ENCODE assay signal across 31 mouse cellular contexts in genomic region chr15:38588268-38588667, GRCm38 (mm10).
"Had no signal": no experiment of that assay in that cellular context is flagged by ENCODE, and none has a peak within 500 bp of the region (broad histone marks: within the 10 kb centered on the region; RNA-seq: fewer than 3 reads in every experiment).

No protein-coding gene starts in this region.

- H3K27me3 ChIP-seq: limb, embryonic 12.5 days; limb, embryonic 13.5 days; limb, embryonic 15.5 days; lung, embryonic 15.5 days; midbrain, embryonic 12.5 days; midbrain, embryonic 13.5 days; midbrain, embryonic 15.5 days had no signal

- ATAC-seq: liver, embryonic 12.5 days; liver, postnatal 0 days; lung, postnatal 0 days; midbrain, embryonic 13.5 days; midbrain, embryonic 15.5 days; midbrain, embryonic 16.5 days had no signal

- H3K27ac ChIP-seq: limb, embryonic 10.5 days; limb, embryonic 12.5 days; limb, embryonic 13.5 days; limb, embryonic 15.5 days; liver, embryonic 12.5 days; liver, embryonic 13.5 days; liver, embryonic 14.5 days; liver, embryonic 15.5 days; lung, embryonic 15.5 days; macrophage; midbrain, embryonic 10.5 days; midbrain, embryonic 12.5 days; midbrain, embryonic 13.5 days; midbrain, embryonic 15.5 days had no signal

- H3K9me3 ChIP-seq: limb, embryonic 10.5 days; limb, embryonic 12.5 days; limb, embryonic 13.5 days; limb, embryonic 15.5 days; liver, embryonic 12.5 days; liver, embryonic 13.5 days; liver, embryonic 15.5 days; lung, embryonic 15.5 days; midbrain, embryonic 10.5 days; midbrain, embryonic 12.5 days; midbrain, embryonic 13.5 days; midbrain, embryonic 15.5 days had no signal

- H3K4me2 ChIP-seq: limb, embryonic 12.5 days; limb, embryonic 13.5 days; limb, embryonic 15.5 days; liver, embryonic 11.5 days; liver, embryonic 12.5 days; liver, embryonic 13.5 days; liver, embryonic 15.5 days; lung, embryonic 14.5 days; lung, embryonic 15.5 days; midbrain, embryonic 11.5 days; midbrain, embryonic 12.5 days; midbrain, embryonic 13.5 days; midbrain, embryonic 15.5 days had no signal

- H3K9ac ChIP-seq: limb, embryonic 12.5 days; limb, embryonic 13.5 days; limb, embryonic 15.5 days; liver, embryonic 12.5 days; liver, embryonic 13.5 days; liver, embryonic 14.5 days; liver, embryonic 15.5 days; liver, postnatal 0 days; lung, embryonic 14.5 days; lung, embryonic 15.5 days; midbrain, embryonic 12.5 days; midbrain, embryonic 13.5 days; midbrain, embryonic 15.5 days had no signal

- DNase-seq: left cerebral cortex, postnatal 4 days; liver; liver, embryonic 13.5 days; liver, postnatal 0 days; lung, adult 18-20 months; lung, adult 2 months; lung, embryonic 14.5 days; lung, postnatal 10 days; lung, postnatal 14 days; lung, postnatal 36 days; lung, postnatal 4 days; midbrain, embryonic 14.5 days had no signal

- H3K36me3 ChIP-seq: limb, embryonic 10.5 days; limb, embryonic 12.5 days; limb, embryonic 13.5 days; limb, embryonic 15.5 days; liver, embryonic 12.5 days; liver, embryonic 13.5 days; liver, embryonic 15.5 days; lung, embryonic 15.5 days; midbrain, embryonic 10.5 days; midbrain, embryonic 12.5 days; midbrain, embryonic 13.5 days; midbrain, embryonic 15.5 days had no signal

- H3K4me1 ChIP-seq: limb, embryonic 12.5 days; limb, embryonic 13.5 days; limb, embryonic 15.5 days; liver, embryonic 12.5 days; liver, embryonic 13.5 days; liver, embryonic 15.5 days; megakaryocyte, embryonic 14.5 days; midbrain, embryonic 13.5 days; midbrain, embryonic 15.5 days had no signal

- H3K4me3 ChIP-seq: limb, embryonic 10.5 days; limb, embryonic 12.5 days; limb, embryonic 13.5 days; limb, embryonic 15.5 days; liver, embryonic 12.5 days; liver, embryonic 13.5 days; liver, embryonic 15.5 days; lung, embryonic 15.5 days; megakaryocyte, embryonic 14.5 days; midbrain, embryonic 10.5 days; midbrain, embryonic 12.5 days; midbrain, embryonic 13.5 days; midbrain, embryonic 15.5 days; myocyte had no signal
